In genomic region chr15:83029725-83030718, GRCm38 (mm10) we compare ENCODE assay signal across 9 mouse cellular contexts. TPM values are rescaled to one million over a fixed set of nuclear protein-coding genes. Genes with fewer than 3 reads are reported as not detected.
DNase-seq lines count a peak whose midpoint lies in the region; ATAC-seq lines count a peak whose summit lies in the region.
"Had no signal": no experiment of that assay in that cellular context is flagged by ENCODE, and none has a peak within 500 bp of the region (broad histone marks: within the 10 kb centered on the region; RNA-seq: fewer than 3 reads in every experiment).

No protein-coding gene starts in this region.

- peaks cover 9% of the 10 kb centered on the region; the same call in 1 of the 2 replicates for H3K27me3 ChIP-seq in lung, embryonic 16.5 days (ENCODE audit: control insufficient read depth, insufficient read depth, low read depth, low read length)
- no peaks in the 10 kb centered on the region for H3K27me3 ChIP-seq in intestine, embryonic 16.5 days (replicated peaks; ENCODE audit: control insufficient read depth, insufficient read depth, low read length)
- peaks cover 58% of the 10 kb centered on the region for H3K27me3 ChIP-seq in neural tube, embryonic 13.5 days

- H3K4me3 ChIP-seq in lung, embryonic 16.5 days (ENCODE audit: low read length) = no peak overlapping the region
- no peak overlapping the region for H3K4me3 ChIP-seq in intestine, embryonic 16.5 days (ENCODE audit: low read length)
- H3K4me3 ChIP-seq in neural tube, embryonic 13.5 days = no peak overlapping the region

- H3K27ac ChIP-seq in lung, embryonic 16.5 days (ENCODE audit: low read length) = no peak overlapping the region
- peak overlapping the region; percentile 42 for H3K27ac ChIP-seq in intestine, embryonic 16.5 days (ENCODE audit: low read length)
- H3K27ac ChIP-seq in neural tube, embryonic 13.5 days (replicated peaks) = peak overlapping the region; percentile 70

- H3K4me2 ChIP-seq in lung, embryonic 16.5 days (ENCODE audit: low read depth, low read length) = no peak overlapping the region
- H3K4me2 ChIP-seq in intestine, embryonic 16.5 days (ENCODE audit: low read depth, low read length) = no peak overlapping the region
- H3K4me2 ChIP-seq in neural tube, embryonic 13.5 days = no peak overlapping the region

- peaks cover 36% of the 10 kb centered on the region for H3K4me1 ChIP-seq in lung, embryonic 16.5 days (replicated peaks; ENCODE audit: control insufficient read depth, insufficient read depth, low read length)
- H3K4me1 ChIP-seq in intestine, embryonic 16.5 days (ENCODE audit: control insufficient read depth, insufficient read depth, low read length) = peaks cover 29% of the 10 kb centered on the region
- peaks cover 64% of the 10 kb centered on the region for H3K4me1 ChIP-seq in neural tube, embryonic 13.5 days (replicated peaks)

- ATAC-seq in CD4-positive, CD25-positive, alpha-beta regulatory T cell, adult 4 months = no peak
- no peak for ATAC-seq in lung, embryonic 16.5 days (ENCODE audit: low read depth)
- no peak for ATAC-seq in intestine, embryonic 16.5 days
- no peak for ATAC-seq in neural tube, embryonic 13.5 days (ENCODE audit: low read depth)

- WGBS in lung, embryonic 16.5 days = 52% methylated on average over 11 of the region's 11 CpGs
- 50% methylated on average over 11 of the region's 11 CpGs for WGBS in intestine, embryonic 16.5 days
- WGBS in neural tube, embryonic 13.5 days = 34% methylated on average over 11 of the region's 11 CpGs

- no peaks in the 10 kb centered on the region for H3K9me3 ChIP-seq in lung, embryonic 16.5 days (ENCODE audit: control insufficient read depth, low read length)
- H3K9me3 ChIP-seq in intestine, embryonic 16.5 days (ENCODE audit: control insufficient read depth, low read length) = no peaks in the 10 kb centered on the region
- no peaks in the 10 kb centered on the region for H3K9me3 ChIP-seq in neural tube, embryonic 13.5 days

- DNase-seq in CD4-positive, CD25-positive, alpha-beta regulatory T cell, adult 2 months (ENCODE audit: low read depth, low spot score) = peak; percentile 25
- DNase-seq in lung, postnatal 4 days = no peak
- no peak for DNase-seq in cerebellum, postnatal 10 days
- no peak for DNase-seq in right cerebral cortex, adult 2 months (ENCODE audit: low spot score in 2 of 2)
- DNase-seq: left cerebral cortex, postnatal 4 days had no signal

- H3K36me3 ChIP-seq in lung, embryonic 16.5 days (ENCODE audit: control insufficient read depth, insufficient read depth, low read length) = no peaks in the 10 kb centered on the region
- no peaks in the 10 kb centered on the region for H3K36me3 ChIP-seq in intestine, embryonic 16.5 days (ENCODE audit: control insufficient read depth, insufficient read depth, low read length)
- H3K36me3 ChIP-seq in neural tube, embryonic 13.5 days = no peaks in the 10 kb centered on the region

- H3K9ac ChIP-seq in lung, embryonic 16.5 days (ENCODE audit: low read length) = peak overlapping the region; percentile 44; the same call in 1 of the 2 replicates
- 0 out of 2 replicates have a peak overlapping the region, but pooled peaks have one; percentile 25 for H3K9ac ChIP-seq in intestine, embryonic 16.5 days (ENCODE audit: low read depth, low read length)
- peak overlapping the region; percentile 45; the same call in 1 of the 2 replicates for H3K9ac ChIP-seq in neural tube, embryonic 13.5 days

RNA-seq across cellular contexts. Expression of gene Nfam1, which starts 3.1 kb away (rescaled TPM):
- 1 to 10 TPM in 1 of 2 experiments, under 1 TPM in 1; 0.22 to 1.1 TPM for polyA plus RNA-seq in CD4-positive, CD25-positive, alpha-beta regulatory T cell, adult 4 months (2017; shearing (Covaris generic))
- 4.3 and 4.7 TPM in 2 replicates for polyA plus RNA-seq in lung, embryonic 16.5 days (2015; fragmentation: Nextera tagmentation; extraction: Ambion mirVana)
- polyA plus RNA-seq in intestine, embryonic 16.5 days (2015; fragmentation: Nextera tagmentation; extraction: Ambion mirVana) = 3.1 and 3.6 TPM in 2 replicates
- 2.4 and 2.6 TPM in 2 replicates for polyA plus RNA-seq in neural tube, embryonic 13.5 days (2015; fragmentation: Nextera tagmentation; extraction: Ambion mirVana)

RNA-seq across cellular contexts. Expression of gene Tcf20, which starts 42.4 kb away (rescaled TPM):
- 10 to 100 TPM; 15.9 to 19.7 TPM for polyA plus RNA-seq in CD4-positive, CD25-positive, alpha-beta regulatory T cell, adult 4 months (2017; shearing (Covaris generic))
- polyA plus RNA-seq in lung, embryonic 16.5 days (2015; fragmentation: Nextera tagmentation; extraction: Ambion mirVana) = 7.2 and 7.3 TPM in 2 replicates
- polyA plus RNA-seq in intestine, embryonic 16.5 days (2015; fragmentation: Nextera tagmentation; extraction: Ambion mirVana) = 5.1 and 5.5 TPM in 2 replicates
- 11.8 and 12.7 TPM in 2 replicates for polyA plus RNA-seq in neural tube, embryonic 13.5 days (2015; fragmentation: Nextera tagmentation; extraction: Ambion mirVana)

RNA-seq across cellular contexts. Expression of gene Serhl, which starts 59.3 kb away (rescaled TPM):
- polyA plus RNA-seq in CD4-positive, CD25-positive, alpha-beta regulatory T cell, adult 4 months (2017; shearing (Covaris generic)) = 10 to 100 TPM; 81.9 to 88.8 TPM
- 69.4 and 70.8 TPM in 2 replicates for polyA plus RNA-seq in lung, embryonic 16.5 days (2015; fragmentation: Nextera tagmentation; extraction: Ambion mirVana)
- 59.5 and 71.0 TPM in 2 replicates for polyA plus RNA-seq in intestine, embryonic 16.5 days (2015; fragmentation: Nextera tagmentation; extraction: Ambion mirVana)
- polyA plus RNA-seq in neural tube, embryonic 13.5 days (2015; fragmentation: Nextera tagmentation; extraction: Ambion mirVana) = 20.8 and 31.3 TPM in 2 replicates
